Mouse (Mus musculus) CH12.LX (cell line): ENCODE results near the gene Fbxo3. TPM values are rescaled to one million over a fixed set of nuclear protein-coding genes. Genes with fewer than 3 reads are reported as not detected.
"Not testable (repeated sequence)": the region's sequence is repeated elsewhere in the genome, so short reads cannot be mapped to it uniquely, and the experiment has no call there.

Source experiments
- DNase-seq: peaks from one replicate; pipeline ENCODE4 v3.0.0-alpha.2; 2013; ENCODE audit errors: extremely low read depth
- H3K27ac ChIP-seq: 2 replicates; pipeline ENCODE4 v1.5.1; 2012; ENCODE audit warnings: low read depth, mild to moderate bottlenecking, control low read depth, moderate library complexity; ENCODE audit not compliant: insufficient read depth
- H3K27me3 ChIP-seq: replicated peaks from 2 replicates; pipeline ENCODE3; 2012; ENCODE audit warnings: inconsistent platforms
- H3K36me3 ChIP-seq, 2 experiments: replicated peaks in 1 of 2; 2 replicates each; pipeline versions ENCODE3 to v1.6.1; 2012; ENCODE audit warnings: inconsistent platforms in 1 of 2, low read length in 1 of 2, mild to moderate bottlenecking in 1 of 2, mixed read lengths in 1 of 2, moderate library complexity in 1 of 2; ENCODE audit not compliant: control insufficient read depth in 1 of 2, insufficient read depth in 1 of 2
- H3K4me1 ChIP-seq, 2 experiments: 2 replicates each; pipeline ENCODE4 v1.6.1; 2012; ENCODE audit warnings: inconsistent platforms in 1 of 2, moderate library complexity in 1 of 2; ENCODE audit not compliant: insufficient read depth in 2 of 2, control insufficient read depth in 1 of 2
- H3K4me2 ChIP-seq: 2 replicates; pipeline ENCODE4 v1.6.1; 2012; ENCODE audit warnings: low read depth, mild to moderate bottlenecking, control low read depth; ENCODE audit not compliant: poor library complexity, insufficient read depth, severe bottlenecking
- H3K4me3 ChIP-seq, 3 experiments: fragments of 150-350 bp in 1 of 3; sonication (generic) in 1 of 3; replicated peaks in 1 of 3; 2 replicates each; pipeline versions ENCODE3 to v1.5.1; 2011 to 2012; ENCODE audit warnings: low read depth in 2 of 3, low read length in 2 of 3, mild to moderate bottlenecking in 2 of 3, moderate library complexity in 2 of 3, control low read depth in 1 of 3, improper control_type of control experiment in 1 of 3, inconsistent platforms in 1 of 3, mixed read lengths in 1 of 3; ENCODE audit not compliant: poor library complexity in 1 of 3
- H3K79me2 ChIP-seq: replicated peaks from 2 replicates; pipeline ENCODE4 v1.6.1; 2012; ENCODE audit warnings: mild to moderate bottlenecking, moderate library complexity; ENCODE audit not compliant: control insufficient read depth, poor library complexity, insufficient read depth, severe bottlenecking; ENCODE audit errors: extremely low read depth
- H3K9ac ChIP-seq: 2 replicates; pipeline ENCODE4 v1.6.1; 2012; ENCODE audit warnings: low read depth, mild to moderate bottlenecking, control low read depth, moderate library complexity; ENCODE audit not compliant: insufficient read depth
- H3K9me3 ChIP-seq: replicated peaks from 2 replicates; pipeline ENCODE3; 2012; ENCODE audit warnings: low read length, inconsistent platforms, mixed read lengths
- MEF2A ChIP-seq: IDR thresholded peaks from 2 replicates; pipeline ENCODE4 v1.6.1; 2014; ENCODE audit warnings: low read depth, mild to moderate bottlenecking, inconsistent platforms, low read length, improper control_type of control experiment, borderline replicate concordance
- NRF1 ChIP-seq: IDR thresholded peaks from 2 replicates; pipeline ENCODE4 v1.6.1; 2014; ENCODE audit warnings: low read depth, mild to moderate bottlenecking, inconsistent platforms, low read length, improper control_type of control experiment, moderate library complexity
- RAD21 ChIP-seq: IDR thresholded peaks from 2 replicates; pipeline ENCODE4 v1.6.1; 2011; ENCODE audit warnings: low read depth, mild to moderate bottlenecking, low read length, improper control_type of control experiment, moderate library complexity
- UBTF ChIP-seq: IDR thresholded peaks from 2 replicates; pipeline ENCODE4 v1.6.1; 2012; ENCODE audit warnings: low read depth, mild to moderate bottlenecking, inconsistent platforms, low read length, improper control_type of control experiment, moderate library complexity
- USF1 ChIP-seq: IDR thresholded peaks from 2 replicates; pipeline ENCODE4 v1.6.1; 2014; ENCODE audit warnings: low read depth, mild to moderate bottlenecking, inconsistent platforms, low read length, improper control_type of control experiment
- USF2 ChIP-seq: conservative IDR thresholded peaks from 2 replicates; pipeline ENCODE4 v1.6.1; 2011; ENCODE audit warnings: low read depth, low read length, improper control_type of control experiment
- ZNF384 ChIP-seq: IDR thresholded peaks from 2 replicates; pipeline ENCODE4 v1.6.1; 2012; ENCODE audit warnings: low read depth, low read length, improper control_type of control experiment, inconsistent platforms
- dilution Hi-C: fragments of 300-500 bp; cut with MboI; formaldehyde crosslinking; loops from 2 replicates; pipeline ENCODE4 v1.14.3; 2020; ENCODE audit warnings: low sequenced_read_pairs; ENCODE audit not compliant: extremely low pct_unique_long_range_greater_than_20kb, extremely low pct_ligation_motif_present
- in situ Hi-C: fragments of 300-500 bp; cut with MboI; formaldehyde crosslinking; loops from 3 replicates; pipeline ENCODE4 v1.14.3; 2019; ENCODE audit warnings: low sequenced_read_pairs, low pct_ligation_motif_present, low pct_unique_long_range_greater_than_20kb, mixed read lengths
- polyA plus RNA-seq: library from polyadenylated mRNA; unstranded; fragments of >175 nt; gene quantifications from 2 replicates; pipeline ENCODE4 v1.2.1, GENCODE M21; 2012; ENCODE audit warnings: low read depth; ENCODE audit not compliant: insufficient read length
- total RNA-seq, 2 experiments: library from RNA; depleted of rRNA; stranded (reverse); fragments of 300-350 nt in 1 of 2; fragments of >200 nt in 1 of 2; gene quantifications; 2 replicates each; pipeline ENCODE4 v1.2.3; 2012 to 2014

Fbxo3 gene
- total and polyA plus RNA-seq, 3 experiments = 29.7 to 63.7 (median 38.4) TPM

DNA sequence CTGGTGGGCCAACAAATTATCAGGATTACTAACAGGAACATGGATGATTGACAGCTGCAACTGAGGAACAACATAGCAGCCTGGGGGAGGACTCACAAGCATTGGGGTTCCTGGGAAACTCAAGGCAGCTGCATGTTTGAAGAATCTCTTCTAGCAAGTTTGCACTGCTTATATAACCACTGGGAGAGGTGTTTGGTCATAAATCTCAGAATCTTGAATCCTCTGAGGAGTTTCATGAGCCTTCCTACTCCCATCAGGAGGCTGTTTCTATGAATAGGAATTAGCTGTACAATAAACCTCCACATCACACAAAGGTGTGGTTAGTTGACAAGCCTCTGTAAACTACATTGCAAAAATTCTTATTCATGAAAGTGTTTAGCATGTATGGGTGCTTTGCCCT, 35.1 kb downstream of the Fbxo3 start:
- H3K4me1 ChIP-seq = no peaks in the 10 kb centered on the region
- TF ChIP-seq RAD21 = no peak
- TF ChIP-seq NRF1 = no peak
- TF ChIP-seq USF2 = no peak
- H3K9ac ChIP-seq = no peak overlapping the region
- peaks cover 14 to 35% of the 10 kb centered on the region in 2 experiments for H3K36me3 ChIP-seq
- no peaks in the 10 kb centered on the region for H3K9me3 ChIP-seq
- no peak overlapping the region for H3K4me3 ChIP-seq
- dilution Hi-C loops = no loop called here
- no peaks in the 10 kb centered on the region for H3K27me3 ChIP-seq
- H3K79me2 ChIP-seq = no peaks in the 10 kb centered on the region
- no peak for DNase-seq
- no peak overlapping the region for H3K4me2 ChIP-seq
- in situ Hi-C loops = no loop called here
- H3K27ac ChIP-seq = no peak overlapping the region

DNA sequence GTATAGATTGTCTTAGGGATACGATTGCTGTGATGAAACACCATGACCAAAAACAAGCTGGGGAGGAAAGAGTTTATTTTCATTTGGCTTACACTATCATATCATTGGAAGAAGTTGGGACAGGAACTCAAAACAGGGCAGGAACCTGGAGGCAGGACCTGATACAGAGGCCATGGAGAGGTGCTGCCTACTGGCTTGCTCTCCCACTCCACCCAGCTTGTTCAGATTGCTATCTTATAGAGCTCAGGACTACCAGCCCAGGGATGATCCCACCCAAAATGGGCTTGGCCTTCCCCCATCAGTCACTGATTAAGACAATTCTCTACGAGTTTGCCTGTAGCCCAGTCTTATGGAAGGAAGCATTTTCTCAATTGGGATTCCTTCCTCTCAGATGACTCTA, 36.6 kb downstream of the Fbxo3 start:
- dilution Hi-C loops = no loop called here
- peaks cover 7 to 26% of the 10 kb centered on the region in 2 experiments for H3K36me3 ChIP-seq
- no peak for DNase-seq

DNA sequence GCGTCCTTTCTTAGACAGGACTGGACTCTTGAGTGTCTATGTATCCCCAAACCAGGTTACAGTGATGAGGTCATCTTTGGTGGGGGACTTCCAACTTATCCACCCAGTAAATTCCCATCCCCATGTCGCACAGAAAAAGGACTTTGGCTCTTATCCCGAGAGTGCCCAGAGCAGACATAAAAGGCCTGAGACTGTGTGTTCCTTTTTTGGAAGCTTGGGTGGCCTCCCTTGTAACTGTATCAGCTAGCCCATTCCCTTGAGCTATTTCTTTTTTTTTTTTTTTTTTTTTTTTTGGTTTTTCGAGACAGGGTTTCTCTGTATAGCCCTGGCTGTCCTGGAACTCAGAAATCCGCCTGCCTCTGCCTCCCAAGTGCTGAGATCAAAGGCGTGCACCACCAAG, 38.0 kb downstream of the Fbxo3 start, which contains the start of gene Gm10912:
Gene Gm10912 (plus strand): TSS at position 301 of the 400 bp plus-strand sequence.
- peaks cover 0 to 17% of the 10 kb centered on the region in 2 experiments for H3K36me3 ChIP-seq
- H3K9me3 ChIP-seq, in situ Hi-C loops, H3K4me1 ChIP-seq, H3K4me3 ChIP-seq, dilution Hi-C loops, H3K27me3 ChIP-seq, H3K4me2 ChIP-seq, H3K79me2 ChIP-seq, H3K9ac ChIP-seq, H3K27ac ChIP-seq, DNase-seq: not testable (repeated sequence)

More for the DNA sequence above, 36.6 kb downstream of the Fbxo3 start:
- H3K79me2 ChIP-seq = no peaks in the 10 kb centered on the region
- in situ Hi-C loops = no loop called here
- H3K27me3 ChIP-seq = no peaks in the 10 kb centered on the region
- H3K9ac ChIP-seq = no peak overlapping the region
- no peak for TF ChIP-seq USF1
- TF ChIP-seq ZNF384 = no peak
- no peak for TF ChIP-seq UBTF
- TF ChIP-seq MEF2A = no peak
- TF ChIP-seq, all 38 proteins: peak for 0
- Histone ChIP-seq H3K9me3 (no peaks in the 10 kb centered on the region), H3K4me3 (no peak overlapping the region), H3K4me1 (no peaks in the 10 kb centered on the region), H3K4me2 (no peak overlapping the region), H3K27ac (no peak overlapping the region)

DNA sequence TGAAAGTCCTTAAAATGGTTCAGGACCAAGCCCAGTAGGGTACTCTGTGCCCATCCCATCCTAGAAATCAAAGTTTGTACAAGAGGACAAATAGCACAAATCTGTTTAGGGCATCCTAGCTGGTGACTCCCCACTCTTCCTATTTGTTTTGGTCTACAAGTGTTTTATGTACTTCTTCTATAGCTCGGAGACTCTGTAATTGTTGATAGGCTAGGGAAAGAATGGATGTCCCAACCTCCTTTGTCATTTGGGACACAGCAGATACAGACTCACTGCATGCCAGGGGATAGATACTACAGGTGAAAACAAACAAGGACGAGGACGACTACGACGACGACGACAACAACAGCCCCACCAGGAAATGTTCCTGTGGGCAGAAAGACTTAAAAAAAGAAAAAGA, 40.9 kb downstream of the Fbxo3 start, which contains the start of gene Gm10799:
Gene Gm10799 (minus strand): TSS at position 101 of the 400 bp plus-strand sequence.
- dilution Hi-C loops, H3K4me3 ChIP-seq: not testable (repeated sequence)

More for the DNA sequence above, 40.9 kb downstream of the Fbxo3 start, which contains the start of gene Gm10799:
- H3K9me3 ChIP-seq, H3K9ac ChIP-seq, H3K27ac ChIP-seq, H3K27me3 ChIP-seq, in situ Hi-C loops, H3K36me3 ChIP-seq, H3K4me1 ChIP-seq, H3K79me2 ChIP-seq, DNase-seq: not testable (repeated sequence)
- peak within 1 kb of the TSS; percentile 4; the same call in 1 of the 2 replicates for H3K4me2 ChIP-seq
